Comparison of ENCODE assay signal across 8 mouse cellular contexts in the genomic region with DNA sequence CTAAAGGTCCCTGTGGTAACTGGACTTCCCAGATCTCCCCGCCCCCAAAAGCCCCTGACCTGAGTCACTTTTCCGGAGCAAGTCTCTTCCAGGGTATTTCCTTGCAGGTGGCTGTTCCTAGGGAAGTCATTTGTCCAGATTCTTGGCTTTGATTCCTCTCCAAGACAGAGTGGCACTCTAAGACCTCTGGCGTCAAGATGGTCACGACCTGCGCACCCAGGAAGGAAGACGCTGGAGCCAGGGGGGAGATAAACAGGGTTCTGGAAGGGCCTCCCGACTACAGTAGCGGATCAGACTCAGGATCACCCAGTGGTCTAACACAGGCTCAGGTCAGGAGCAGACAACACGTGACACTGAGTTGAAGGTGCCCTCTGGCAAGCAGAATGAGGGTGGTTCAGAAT. TPM values are rescaled to one million over a fixed set of nuclear protein-coding genes. Genes with fewer than 3 reads are reported as not detected.
DNase-seq lines count a peak whose midpoint lies in the region; ATAC-seq and TF ChIP-seq lines count a peak whose summit lies in the region.

A gene (minus strand): TSS at position 335 of the 401 bp plus-strand sequence.

- peak within 1 kb of the TSS; percentile 86 for H3K27ac ChIP-seq in ES-Bruce4 (ENCODE audit: insufficient read depth, low read length)
- H3K27ac ChIP-seq in liver, embryonic 11.5 days (ENCODE audit: low read depth, low read length) = peak within 1 kb of the TSS; percentile 35
- H3K27ac ChIP-seq in neural tube, embryonic 13.5 days (replicated peaks) = peak within 1 kb of the TSS; percentile 75

- no peak for TF ChIP-seq POLR2A in ES-Bruce4 (IDR thresholded peaks at IDR 0.05; ENCODE audit: insufficient read depth, low read length)

- ATAC-seq in liver, embryonic 11.5 days (replicated peaks; ENCODE audit: low FRiP score) = no peak
- ATAC-seq in neural tube, embryonic 13.5 days (ENCODE audit: low read depth) = no peak

- H3K36me3 ChIP-seq in ES-Bruce4 (ENCODE audit: control insufficient read depth, insufficient read depth, low read length, poor library complexity, severe bottlenecking) = no peaks in the 10 kb centered on the region
- no peaks in the 10 kb centered on the region for H3K36me3 ChIP-seq in liver, embryonic 11.5 days (ENCODE audit: control insufficient read depth, insufficient read depth, low read length)
- H3K36me3 ChIP-seq in neural tube, embryonic 13.5 days = no peaks in the 10 kb centered on the region

- WGBS in liver, embryonic 11.5 days = 22% methylated on average over 9 of the region's 9 CpGs
- WGBS in neural tube, embryonic 13.5 days = 33% methylated on average over 9 of the region's 9 CpGs

- peak; percentile 57 for DNase-seq in adrenal gland, adult 8-10 months
- peak; percentile 42 to 75 for DNase-seq in heart, adult 18-20 months
- peak; percentile 58 for DNase-seq in kidney, adult 18-20 months
- DNase-seq in liver, embryonic 11.5 days (ENCODE audit: low spot score) = no peak
- no peak for DNase-seq in spleen, adult 18-20 months
- DNase-seq in frontal cortex, postnatal 36 days (ENCODE audit: low spot score in 2 of 2) = no peak

- no peak for TF ChIP-seq CTCF in ES-Bruce4 (IDR thresholded peaks at IDR 0.05; ENCODE audit: low read depth, low read length)

- H3K4me3 ChIP-seq in ES-Bruce4 (ENCODE audit: low read depth, low read length) = peak within 1 kb of the TSS; percentile 95
- H3K4me3 ChIP-seq in liver, embryonic 11.5 days (ENCODE audit: low read depth, low read length) = peak within 1 kb of the TSS; percentile 62
- H3K4me3 ChIP-seq in neural tube, embryonic 13.5 days = peak within 1 kb of the TSS; percentile 61

- peaks cover 5% of the 10 kb centered on the region for H3K4me1 ChIP-seq in ES-Bruce4 (ENCODE audit: control insufficient read depth, insufficient read depth, low read length)
- peaks cover 15% of the 10 kb centered on the region for H3K4me1 ChIP-seq in liver, embryonic 11.5 days (replicated peaks; ENCODE audit: control insufficient read depth, insufficient read depth, low read length)
- H3K4me1 ChIP-seq in neural tube, embryonic 13.5 days (replicated peaks) = peaks cover 21% of the 10 kb centered on the region

- no peak for TF ChIP-seq EP300 in ES-Bruce4 (IDR thresholded peaks at IDR 0.05; ENCODE audit: insufficient read depth, low read depth, low read length)

- peak within 1 kb of the TSS; percentile 77 for H3K4me2 ChIP-seq in liver, embryonic 11.5 days
- H3K4me2 ChIP-seq in neural tube, embryonic 13.5 days = peak within 1 kb of the TSS; percentile 90

- H3K9me3 ChIP-seq in ES-Bruce4 (replicated peaks; ENCODE audit: control insufficient read depth, insufficient read depth, low read length, poor library complexity, severe bottlenecking) = no peaks in the 10 kb centered on the region
- H3K9me3 ChIP-seq in liver, embryonic 11.5 days (ENCODE audit: control insufficient read depth, low read length) = no peaks in the 10 kb centered on the region
- H3K9me3 ChIP-seq in neural tube, embryonic 13.5 days = no peaks in the 10 kb centered on the region

- H3K9ac ChIP-seq in ES-Bruce4 (ENCODE audit: low read depth, poor library complexity, severe bottlenecking) = peak within 1 kb of the TSS; percentile 45
- peak within 1 kb of the TSS; percentile 73 for H3K9ac ChIP-seq in liver, embryonic 11.5 days (ENCODE audit: low read depth, low read length)
- peak within 1 kb of the TSS; percentile 74 for H3K9ac ChIP-seq in neural tube, embryonic 13.5 days

- no peaks in the 10 kb centered on the region for H3K27me3 ChIP-seq in ES-Bruce4 (ENCODE audit: control insufficient read depth, insufficient read depth, low read length, poor library complexity, severe bottlenecking)
- no peaks in the 10 kb centered on the region for H3K27me3 ChIP-seq in liver, embryonic 11.5 days (replicated peaks; ENCODE audit: control insufficient read depth, insufficient read depth, low read length)
- no peaks in the 10 kb centered on the region for H3K27me3 ChIP-seq in neural tube, embryonic 13.5 days

RNA-seq across cellular contexts. Expression of the gene that starts here (rescaled TPM):
- polyA plus RNA-seq in ES-Bruce4 (2011; ENCODE audit: insufficient read depth, insufficient read length, low read depth, missing spikeins) = 17.9 and 24.9 TPM in 2 replicates
- 10 to 100 TPM; 16.9 to 32.5 (median 21.6) TPM for total RNA-seq in adrenal gland, adult 8-10 months (2022)
- 10 to 100 TPM; 12.5 to 15.2 TPM for total RNA-seq in heart, adult 18-20 months (2021)
- polyA plus RNA-seq in liver, embryonic 11.5 days (2014; fragmentation: Nextera tagmentation; extraction: Ambion mirVana) = 8.6 and 9.0 TPM in 2 replicates
- polyA plus RNA-seq in neural tube, embryonic 13.5 days (2015; fragmentation: Nextera tagmentation; extraction: Ambion mirVana) = 18.4 and 19.1 TPM in 2 replicates

Comparison
In these comparisons a context has a peak if more than half of its experiments do, and no peak if none do; other contexts are left out.
1. H3K27ac ChIP-seq: peak in every context shown above with its lines; median percentile 86 in ES-Bruce4; 75 in neural tube, embryonic 13.5 days; 35 in liver, embryonic 11.5 days.
2. DNase-seq: peak in adrenal gland, adult 8-10 months (single experiment), heart, adult 18-20 months (2 of 2) and kidney, adult 18-20 months (single experiment); none in liver, embryonic 11.5 days (single experiment), spleen, adult 18-20 months (0 of 2) and frontal cortex, postnatal 36 days (0 of 2).
3. Peak in every context shown above with its lines, with median percentiles within 50 percentile points of each other: H3K4me3 ChIP-seq and H3K9ac ChIP-seq.